Mouse (Mus musculus) cerebellum, adult 2 months (tissue): ENCODE data around the gene Kbtbd13. TPM values are rescaled to one million over a fixed set of nuclear protein-coding genes. Genes with fewer than 3 reads are reported as not detected.

Experiments used
- DNase-seq, 2 experiments: peaks; one replicate each; pipeline ENCODE4 v3.0.0; 2021
- H3K27ac ChIP-seq: fragments of 200-500 bp; 2 replicates; pipeline ENCODE4 v1.5.1; 2012; ENCODE audit warnings: low read length, control low read depth, inconsistent platforms; ENCODE audit not compliant: insufficient read depth
- H3K27me3 ChIP-seq: fragments of 200-500 bp; 2 replicates; pipeline ENCODE4 v1.6.1; 2012; ENCODE audit warnings: inconsistent platforms, mild to moderate bottlenecking, low read length, moderate library complexity; ENCODE audit not compliant: control insufficient read depth, insufficient read depth
- H3K4me1 ChIP-seq: fragments of 200-500 bp; 2 replicates; pipeline ENCODE4 v1.6.1; 2011; ENCODE audit warnings: low read length; ENCODE audit not compliant: control insufficient read depth, insufficient read depth
- H3K4me3 ChIP-seq: fragments of 200-500 bp; replicated peaks from 2 replicates; pipeline ENCODE3; 2011; ENCODE audit warnings: mild to moderate bottlenecking, low read depth, low read length, control low read depth; ENCODE audit not compliant: insufficient read depth
- CTCF ChIP-seq: fragments of 200-500 bp; IDR thresholded peaks from 2 replicates; pipeline ENCODE4 v1.5.1; 2011; ENCODE audit warnings: low read depth, mild to moderate bottlenecking, control low read depth, low read length, moderate library complexity, borderline replicate concordance; ENCODE audit not compliant: insufficient read depth
- POLR2A ChIP-seq: fragments of 200-500 bp; IDR thresholded peaks from 2 replicates; pipeline ENCODE4 v1.6.1; 2011; ENCODE audit warnings: low read length, control low read depth, borderline replicate concordance; ENCODE audit not compliant: insufficient read depth
- WGBS: fragments of 180-500 bp; shearing (Covaris S2); methylation state at CpG from one replicate; pipeline ENCODE4 v1.1.7; 2018; 5-methylcytosine and 5-hydroxymethylcytosine counted together
- polyA plus RNA-seq: library from polyadenylated mRNA; depleted of rRNA; stranded (reverse); fragments of >200 nt; gene quantifications from 2 replicates; pipeline ENCODE4 v1.2.3, GENCODE M21; 2012

The Kbtbd13 gene
- polyA plus RNA-seq, 1 experiment, result 0.11 TPM

DNA sequence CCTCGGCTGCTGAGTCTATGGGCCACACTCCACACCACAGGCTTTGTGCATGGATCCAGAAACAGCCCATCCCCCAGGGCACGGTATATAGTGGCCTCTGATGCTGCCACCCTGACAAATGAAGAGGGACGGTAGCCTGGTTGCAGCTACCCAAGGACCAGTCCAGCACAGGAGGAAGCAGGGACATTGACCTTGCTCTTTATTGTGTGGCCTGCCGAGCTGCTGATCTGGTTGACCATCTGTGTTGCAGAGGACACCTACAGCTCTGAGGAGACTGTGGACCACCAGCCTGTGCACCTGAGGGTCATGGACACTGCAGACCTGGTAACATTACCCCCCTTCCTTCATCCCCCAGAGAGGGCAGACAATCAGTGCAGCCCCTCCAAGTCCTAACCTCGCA is 15.9 kb upstream of the Kbtbd13 start:
- H3K27ac ChIP-seq, result no peak overlapping the region
- 70% methylated on average over 5 of the region's 5 CpGs for WGBS
- H3K4me1 ChIP-seq, result no peaks in the 10 kb centered on the region; the same call in 1 of the 2 replicates
- no peaks in the 10 kb centered on the region for H3K27me3 ChIP-seq
- no peak for DNase-seq
- TF ChIP-seq POLR2A, result no peak
- TF ChIP-seq CTCF, result no peak
- no peak overlapping the region for H3K4me3 ChIP-seq

- no peaks in the 10 kb centered on the region for H3K27me3 ChIP-seq
- H3K27ac ChIP-seq, result no peak overlapping the region
- H3K4me1 ChIP-seq, result no peaks in the 10 kb centered on the region; the same call in 1 of the 2 replicates
- DNase-seq, result peak in 1 of 2 experiments; percentile 27
- TF ChIP-seq POLR2A (no peak), CTCF (no peak)
- WGBS, result 56% methylated on average over 2 of the region's 2 CpGs
- H3K4me3 ChIP-seq, result no peak overlapping the region
Measured at GRCm38 (mm10) chr9:65405184-65405449, 13.7 kb upstream of the Kbtbd13 start.

DNA sequence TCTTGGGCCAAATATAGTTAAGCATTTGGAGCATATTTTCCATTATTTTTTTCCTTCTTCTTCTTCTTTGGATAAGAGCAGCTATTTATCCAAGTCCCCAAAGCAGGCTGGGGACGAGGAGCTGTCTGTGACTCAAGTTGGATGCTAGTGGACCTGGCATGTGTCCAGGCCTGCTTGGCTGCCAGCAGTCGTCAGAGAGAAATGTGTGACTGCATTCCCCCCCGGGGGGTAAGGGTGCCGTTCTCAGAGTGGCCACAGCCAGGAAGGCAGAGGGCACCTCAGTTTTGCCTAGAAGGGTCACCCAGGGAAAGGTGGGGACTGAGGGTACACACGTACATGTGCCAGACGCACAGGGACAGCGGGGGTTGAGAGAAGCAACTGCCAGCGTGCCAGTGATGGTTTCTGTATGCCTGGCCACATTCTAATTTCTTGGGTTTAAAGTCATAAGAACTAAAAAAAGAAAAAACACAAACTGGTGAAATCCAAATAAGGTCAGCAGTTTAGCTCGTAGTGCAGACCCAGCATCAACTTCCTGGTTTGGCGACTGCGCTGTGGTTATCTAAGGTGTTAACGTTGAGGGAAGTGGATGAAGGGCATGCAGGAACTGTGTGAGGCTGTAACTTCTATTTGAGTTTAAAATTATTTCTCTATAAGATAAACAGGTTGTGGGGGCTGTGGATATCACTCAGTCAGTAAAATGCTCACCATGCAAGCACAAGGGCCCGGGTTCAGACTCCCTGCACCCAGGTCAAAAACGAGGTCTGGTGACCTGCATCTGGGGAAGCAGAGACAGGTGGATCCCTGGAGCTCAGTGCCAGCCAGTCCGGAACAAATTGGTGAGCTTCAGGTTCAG is 13.1 kb upstream of the Kbtbd13 start:
- H3K4me3 ChIP-seq, result peak overlapping the region; percentile 50
- H3K27ac ChIP-seq, result no peak overlapping the region
- DNase-seq, result peak; percentile 79
- 25% methylated on average over 15 of the region's 15 CpGs for WGBS
- H3K4me1 ChIP-seq, result no peaks in the 10 kb centered on the region; the same call in 1 of the 2 replicates
- TF ChIP-seq POLR2A (no peak), CTCF (no peak)
- no peaks in the 10 kb centered on the region for H3K27me3 ChIP-seq

- WGBS, result 93% methylated on average over 6 of the region's 6 CpGs
- H3K4me1 ChIP-seq, result no peaks in the 10 kb centered on the region; the same call in 1 of the 2 replicates
- DNase-seq, result no peak
- H3K27ac ChIP-seq, result no peak overlapping the region
- H3K4me3 ChIP-seq, result no peak overlapping the region
- H3K27me3 ChIP-seq, result no peaks in the 10 kb centered on the region
- TF ChIP-seq POLR2A, result no peak
- no peak for TF ChIP-seq CTCF
Measured at GRCm38 (mm10) chr9:65399934-65400333, 8.5 kb upstream of the Kbtbd13 start.

GRCm38 (mm10) chr9:65398279-65398678 is 6.8 kb upstream of the Kbtbd13 start, which contains the start of gene Rasl12:
Gene Rasl12, plus strand, starts transcription at chr9:65398506.
- peak; percentile 35 to 41 for DNase-seq
- no peak for TF ChIP-seq POLR2A
- no peak for TF ChIP-seq CTCF
- 1% methylated on average over 24 of the region's 24 CpGs for WGBS

DNA sequence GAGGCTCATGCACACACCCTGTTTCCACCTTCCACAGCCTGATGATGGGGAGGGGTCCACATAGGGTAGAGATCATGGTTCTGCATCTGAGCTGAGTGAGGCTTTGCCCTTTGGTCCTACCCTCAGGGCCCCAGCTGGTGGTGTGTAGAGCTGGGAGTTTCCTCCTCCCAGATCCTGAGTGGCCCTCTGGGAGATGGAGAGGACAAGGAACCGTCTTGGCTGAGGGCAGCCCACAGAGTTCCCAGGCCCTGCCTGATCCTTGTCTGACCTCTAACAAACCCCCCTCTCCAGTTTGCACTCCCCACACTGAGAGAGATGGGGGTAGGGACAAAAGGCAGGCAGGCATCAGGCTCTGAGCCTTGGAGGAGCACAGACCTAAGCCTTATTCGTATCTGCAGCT is 2.9 kb upstream of the Kbtbd13 start:
- TF ChIP-seq CTCF (no peak), POLR2A (no peak)
- H3K27me3 ChIP-seq, result no peaks in the 10 kb centered on the region
- DNase-seq, result no peak
- H3K4me1 ChIP-seq, result no peaks in the 10 kb centered on the region
- no peak overlapping the region for H3K27ac ChIP-seq
- WGBS, result 68% methylated on average over 2 of the region's 2 CpGs
- no peak overlapping the region for H3K4me3 ChIP-seq

More at GRCm38 (mm10) chr9:65398279-65398678, 6.8 kb upstream of the Kbtbd13 start, which contains the start of gene Rasl12:
- Histone ChIP-seq H3K4me1 (no peaks in the 10 kb centered on the region), H3K27ac (no peak within 1 kb of the TSS), H3K27me3 (no peaks in the 10 kb centered on the region), H3K4me3 (peak within 1 kb of the TSS; percentile 25)

DNA sequence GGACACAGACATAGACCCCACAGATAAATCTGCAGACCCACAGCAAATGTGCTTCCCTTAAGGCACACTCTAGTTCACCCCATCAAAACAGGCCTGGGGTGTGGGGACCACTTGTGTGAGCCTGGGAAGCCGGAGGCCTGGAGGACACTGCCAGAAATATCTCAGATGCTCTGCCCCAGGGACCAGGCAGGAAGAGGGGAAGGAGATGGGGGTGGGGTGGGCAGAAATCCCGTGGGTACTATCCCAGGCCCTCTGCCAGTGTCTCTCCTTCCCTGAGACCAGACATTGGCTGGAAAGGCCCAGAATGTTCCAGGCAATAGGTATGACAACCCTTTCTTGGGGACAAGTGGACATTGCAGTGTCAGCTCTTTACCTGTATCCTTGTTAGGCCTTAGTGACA is 2.2 kb upstream of the Kbtbd13 start:
- H3K4me3 ChIP-seq, result no peak overlapping the region
- WGBS, result 36% methylated on average over 2 of the region's 2 CpGs
- no peak for DNase-seq
- TF ChIP-seq POLR2A (no peak), CTCF (no peak)
- no peaks in the 10 kb centered on the region for H3K27me3 ChIP-seq
- no peak overlapping the region for H3K27ac ChIP-seq
- H3K4me1 ChIP-seq, result no peaks in the 10 kb centered on the region
